Mouse (Mus musculus) heart, embryonic 14.5 days (tissue): ENCODE data around the gene Map3k7. TPM values are rescaled to one million over a fixed set of nuclear protein-coding genes. Genes with fewer than 3 reads are reported as not detected.

Source experiments
- ATAC-seq: fragments of 200-750 bp; cut with Nextera tagmentation; 2 replicates; pipeline ENCODE4 v1.8.0; 2017; ENCODE audit warnings: low read depth, moderate TSS enrichment; ENCODE audit not compliant: insufficient number of reproducible peaks, insufficient read depth, low FRiP score
- H3K27ac ChIP-seq, 2 experiments: fragments of 200-500 bp in 1 of 2; fragments of 300-500 bp in 1 of 2; sonication (generic) in 1 of 2; replicated peaks in 1 of 2; 2 replicates each; pipeline ENCODE4 v1.5.1; 2012 to 2014; ENCODE audit warnings: low read depth in 2 of 2, low read length in 2 of 2, control low read depth in 1 of 2, mild to moderate bottlenecking in 1 of 2, mixed read lengths in 1 of 2; ENCODE audit not compliant: control insufficient read depth in 1 of 2, insufficient read depth in 1 of 2
- H3K27me3 ChIP-seq: fragments of 300-500 bp; sonication (generic); 2 replicates; pipeline ENCODE4 v1.6.1; 2014; ENCODE audit warnings: mild to moderate bottlenecking, low read length, control low read depth; ENCODE audit not compliant: control insufficient read depth, insufficient read depth
- H3K36me3 ChIP-seq: fragments of 300-500 bp; sonication (generic); 2 replicates; pipeline ENCODE4 v1.6.1; 2014; ENCODE audit warnings: mild to moderate bottlenecking, control low read depth, low read length, mixed read lengths; ENCODE audit not compliant: control insufficient read depth, insufficient read depth
- H3K4me1 ChIP-seq, 2 experiments: fragments of 200-500 bp in 1 of 2; fragments of 300-500 bp in 1 of 2; sonication (generic) in 1 of 2; 2 replicates each; pipeline ENCODE4 v1.6.1; 2012 to 2014; ENCODE audit warnings: low read length in 2 of 2, control low read depth in 1 of 2, mixed read lengths in 1 of 2; ENCODE audit not compliant: control insufficient read depth in 2 of 2, insufficient read depth in 2 of 2
- H3K4me2 ChIP-seq: fragments of 300-500 bp; sonication (generic); 2 replicates; pipeline ENCODE4 v1.6.1; 2014; ENCODE audit warnings: mild to moderate bottlenecking, low read length
- H3K4me3 ChIP-seq, 2 experiments: fragments of 200-500 bp in 1 of 2; fragments of 300-500 bp in 1 of 2; sonication (generic) in 1 of 2; 2 replicates each; pipeline ENCODE4 v1.5.1; 2012 to 2014; ENCODE audit warnings: low read length in 2 of 2, mild to moderate bottlenecking in 2 of 2, control low read depth in 1 of 2, low read depth in 1 of 2, moderate library complexity in 1 of 2; ENCODE audit not compliant: control insufficient read depth in 1 of 2, insufficient read depth in 1 of 2
- H3K9ac ChIP-seq: fragments of 300-500 bp; sonication (generic); 2 replicates; pipeline ENCODE4 v1.6.1; 2014; ENCODE audit warnings: mild to moderate bottlenecking, low read length
- H3K9me3 ChIP-seq: fragments of 300-500 bp; sonication (generic); 2 replicates; pipeline ENCODE4 v1.6.1; 2016; ENCODE audit warnings: low read length, control low read depth; ENCODE audit not compliant: control insufficient read depth
- WGBS: fragments of 180-500 bp; shearing (Covaris S2); extraction: QIAGEN DNeasy Blood & Tissue Kit; methylation state at CpG from one replicate; pipeline ENCODE4 v1.1.7; 2014; 5-methylcytosine and 5-hydroxymethylcytosine counted together
- polyA plus RNA-seq: library from polyadenylated mRNA; unstranded; fragments of >200 nt; fragmentation: Nextera tagmentation; extraction: Ambion mirVana; gene quantifications from 2 replicates; pipeline ENCODE4 v1.2.1, GENCODE M21; 2014

Map3k7 gene
- polyA plus RNA-seq, 1 experiment from 2014 or later = 44.0 TPM

DNA sequence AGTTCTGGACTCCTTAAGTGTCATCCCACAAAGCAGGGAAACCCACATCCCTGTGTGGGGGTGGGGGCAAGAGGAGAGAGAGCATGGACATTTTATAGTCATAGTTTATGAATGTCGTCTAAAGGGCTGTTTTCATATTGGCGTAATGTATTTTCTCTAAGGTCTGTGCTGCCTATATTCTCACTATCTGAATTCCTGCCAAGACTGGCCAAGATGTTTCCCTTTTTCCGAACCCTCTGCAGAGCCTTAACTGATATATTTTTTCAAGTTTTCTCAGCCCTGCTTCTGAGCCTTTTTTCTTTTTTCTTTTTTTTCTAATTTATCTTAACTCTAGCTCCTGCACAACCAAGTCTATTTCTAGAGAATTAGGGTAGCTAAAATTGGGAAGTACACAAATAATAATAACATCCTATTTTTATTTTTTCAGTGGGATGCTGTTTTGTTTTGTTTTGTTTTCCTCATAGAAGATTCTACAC lies 28.0 kb upstream of the Map3k7 start:
- Histone ChIP-seq H3K27ac (0 out of 4 replicates have a peak overlapping the region, but pooled peaks of 1 of the 2 experiments have one; percentile 14), H3K4me1 (peaks cover 6 to 12% of the 10 kb centered on the region in 2 experiments), H3K4me2 (peak overlapping the region; percentile 86), H3K27me3 (no peaks in the 10 kb centered on the region), H3K36me3 (no peaks in the 10 kb centered on the region), H3K4me3 (no peak overlapping the region), H3K9me3 (no peaks in the 10 kb centered on the region), H3K9ac (no peak overlapping the region)
- 48% methylated on average over 3 of the region's 3 CpGs for WGBS
- ATAC-seq = no peak

DNA sequence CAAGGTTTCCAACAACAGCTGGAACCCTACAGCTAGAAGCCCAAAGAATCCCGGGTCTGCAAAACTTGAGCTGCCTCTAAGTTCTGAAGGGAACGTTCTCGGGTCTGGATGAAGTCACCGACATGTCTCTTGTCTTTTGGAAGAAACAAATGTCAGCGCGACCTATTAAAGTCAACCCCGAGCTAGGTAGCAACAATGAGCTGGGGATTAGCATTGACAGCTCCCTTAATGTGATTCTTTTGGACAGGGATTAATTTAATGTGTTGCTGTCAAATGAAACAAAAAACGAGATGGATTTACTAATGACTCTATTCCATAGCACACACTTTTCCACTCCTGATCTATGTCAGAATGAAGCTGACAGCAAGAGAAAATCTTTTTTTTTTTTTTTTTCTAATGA lies 27.5 kb upstream of the Map3k7 start:
- Histone ChIP-seq H3K27ac (no peak overlapping the region), H3K27me3 (no peaks in the 10 kb centered on the region), H3K9ac (peak overlapping the region; percentile 81; the same call in 1 of the 2 replicates), H3K4me3 (0 out of 4 replicates have a peak overlapping the region, but pooled peaks of 1 of the 2 experiments have one; percentile 55), H3K4me1 (peaks cover 6 to 12% of the 10 kb centered on the region in 2 experiments), H3K36me3 (no peaks in the 10 kb centered on the region), H3K4me2 (peak overlapping the region; percentile 86), H3K9me3 (no peaks in the 10 kb centered on the region)
- 14% methylated on average over 8 of the region's 8 CpGs for WGBS
- no peak for ATAC-seq

DNA sequence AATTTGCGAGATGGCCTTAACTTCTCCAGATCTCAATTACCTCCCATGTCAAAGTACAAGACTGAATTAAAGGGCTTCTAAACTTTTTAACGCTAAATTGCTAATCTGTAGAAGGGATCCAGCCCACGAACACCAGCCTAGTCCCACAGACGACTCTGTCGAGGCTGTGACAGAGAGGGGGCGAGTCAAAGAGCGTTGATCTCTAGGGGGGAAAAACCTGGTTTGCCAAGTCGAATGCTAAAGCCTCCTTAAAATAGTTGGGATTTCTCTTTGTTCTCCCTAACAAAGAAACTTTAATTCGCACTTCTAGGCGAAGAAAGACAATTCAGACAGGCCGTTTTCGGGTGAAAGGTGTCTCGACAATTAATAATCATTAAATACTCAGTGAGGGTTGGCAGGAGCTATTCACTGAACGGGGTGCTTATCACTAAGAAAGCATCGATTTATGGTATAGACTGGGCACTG lies 27.0 kb upstream of the Map3k7 start:
- Histone ChIP-seq H3K27me3 (no peaks in the 10 kb centered on the region), H3K4me2 (peak overlapping the region; percentile 86), H3K9ac (peak overlapping the region; percentile 81), H3K9me3 (no peaks in the 10 kb centered on the region), H3K27ac (0 out of 4 replicates have a peak overlapping the region, but pooled peaks of 1 of the 2 experiments have one; percentile 34), H3K36me3 (no peaks in the 10 kb centered on the region), H3K4me3 (peak overlapping the region; percentile 36 to 55), H3K4me1 (peaks cover 6 to 12% of the 10 kb centered on the region in 2 experiments)
- ATAC-seq = no peak
- WGBS = 10% methylated on average over 15 of the region's 15 CpGs

DNA sequence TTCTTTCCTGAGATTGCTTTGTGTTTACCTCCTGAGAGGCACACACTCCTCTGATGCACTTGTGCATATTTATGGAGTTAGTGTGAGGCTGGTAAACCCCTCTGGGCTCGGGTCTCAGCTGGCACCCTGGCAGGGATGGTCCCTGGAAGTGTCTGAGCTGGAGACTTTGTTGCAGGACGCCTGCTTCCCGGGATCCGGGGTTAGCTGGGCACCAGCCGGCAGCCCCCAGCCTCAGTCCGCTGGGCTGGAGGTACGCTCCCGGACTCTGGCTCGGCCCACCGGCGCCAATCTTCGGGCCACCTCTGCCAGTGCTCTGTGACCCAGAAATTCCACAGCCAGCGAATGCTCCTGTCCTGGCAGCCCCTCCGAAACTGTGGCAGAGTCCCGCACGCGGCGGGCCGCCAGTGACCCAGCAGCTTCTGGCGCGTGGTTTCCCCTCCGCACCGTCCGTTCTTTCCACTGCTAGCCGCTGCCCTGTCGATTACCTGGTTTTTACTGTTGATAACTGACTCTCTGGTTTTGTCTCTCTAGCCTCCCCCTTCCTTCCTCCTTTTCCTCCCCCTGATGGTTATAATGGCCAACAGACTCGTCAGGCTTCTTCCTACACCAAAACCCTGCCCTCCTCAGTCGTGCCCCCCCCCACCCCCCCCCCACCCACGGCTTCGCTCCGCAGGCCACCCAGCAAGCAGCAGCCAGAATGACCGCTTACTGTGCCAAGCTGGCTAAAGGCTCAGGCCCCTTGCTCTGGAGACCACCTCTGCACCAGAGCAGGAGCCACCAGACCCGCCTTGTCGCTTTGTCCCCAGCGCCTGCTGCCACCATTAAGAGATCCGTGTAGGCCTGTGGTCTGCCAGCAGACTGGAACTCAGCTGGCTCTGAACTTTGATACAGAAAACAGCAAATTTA lies 26.3 kb upstream of the Map3k7 start:
- Histone ChIP-seq H3K27me3 (no peaks in the 10 kb centered on the region), H3K4me1 (peaks cover 6 to 12% of the 10 kb centered on the region in 2 experiments), H3K9ac (peak overlapping the region; percentile 81), H3K4me2 (peak overlapping the region; percentile 86), H3K27ac (peak overlapping the region; percentile 52 to 61), H3K36me3 (no peaks in the 10 kb centered on the region), H3K9me3 (no peaks in the 10 kb centered on the region), H3K4me3 (peak overlapping the region; percentile 36 to 55)
- peak; percentile 50; the same call in 1 of the 2 replicates for ATAC-seq
- WGBS = 3% methylated on average over 35 of the region's 36 CpGs

DNA sequence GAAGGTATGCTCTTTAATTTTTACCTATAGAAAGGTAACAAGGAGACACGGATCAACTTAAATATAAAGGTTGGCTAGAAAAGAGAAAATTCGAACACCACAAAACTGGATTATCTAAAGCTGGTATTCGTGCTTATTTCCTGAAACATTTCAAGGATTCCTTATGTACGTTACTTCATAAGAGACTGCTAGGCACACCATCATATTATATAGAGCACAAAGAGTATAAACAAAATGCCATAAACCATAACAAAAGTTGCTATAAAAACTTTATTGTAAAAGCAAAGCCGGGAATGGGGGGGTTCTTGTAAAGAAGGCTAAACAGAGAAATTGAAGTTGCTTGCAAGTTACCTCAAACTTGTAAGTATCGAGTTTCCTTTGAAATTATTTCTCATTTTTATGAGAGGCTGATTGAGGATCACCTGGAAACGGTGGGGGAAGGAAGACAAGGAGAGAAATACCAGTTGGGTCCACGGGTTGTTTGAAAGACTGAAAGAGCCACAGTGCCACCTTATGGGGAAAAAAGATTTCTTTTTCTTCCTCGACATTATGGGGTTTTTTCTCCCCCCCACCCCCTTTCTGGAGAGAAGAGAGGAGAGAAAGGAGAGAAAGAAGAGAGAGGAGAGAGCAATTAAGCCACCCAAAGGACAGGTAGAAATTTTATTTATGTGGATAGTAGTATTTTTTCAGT lies 25.3 kb upstream of the Map3k7 start:
- Histone ChIP-seq H3K4me1 (peaks cover 6 to 12% of the 10 kb centered on the region in 2 experiments), H3K4me3 (no peak overlapping the region), H3K27me3 (no peaks in the 10 kb centered on the region), H3K36me3 (no peaks in the 10 kb centered on the region), H3K4me2 (no peak overlapping the region; the same call in 1 of the 2 replicates), H3K9ac (no peak overlapping the region), H3K27ac (no peak overlapping the region), H3K9me3 (no peaks in the 10 kb centered on the region)
- WGBS = 40% methylated on average over 9 of the region's 9 CpGs
- no peak for ATAC-seq

DNA sequence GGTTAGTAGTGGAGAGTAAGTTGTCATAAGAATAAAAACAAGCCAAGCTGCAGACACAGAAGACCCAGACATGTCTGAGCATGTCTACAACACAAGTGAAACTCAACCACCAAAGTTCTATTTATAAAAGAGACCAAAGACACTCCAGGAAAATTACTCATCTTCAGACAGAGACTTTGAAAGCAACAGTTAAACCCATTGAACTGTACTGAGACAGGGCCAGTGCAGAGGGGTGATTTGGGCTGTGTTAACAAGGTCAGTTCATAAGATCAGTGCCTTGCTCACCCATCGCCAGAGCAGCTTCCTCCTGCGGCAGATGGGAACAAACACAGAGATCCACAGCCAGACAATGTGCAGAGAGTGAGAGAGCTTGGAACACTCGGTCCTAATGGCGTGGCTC lies 22.3 kb upstream of the Map3k7 start:
- Histone ChIP-seq H3K4me3 (no peak overlapping the region), H3K4me1 (peaks cover 6 to 13% of the 10 kb centered on the region in 2 experiments; a peak in 3 of 4 replicates), H3K36me3 (no peaks in the 10 kb centered on the region), H3K27me3 (no peaks in the 10 kb centered on the region), H3K9me3 (no peaks in the 10 kb centered on the region), H3K9ac (no peak overlapping the region), H3K4me2 (no peak overlapping the region), H3K27ac (no peak overlapping the region)
- 61% methylated on average over 4 of the region's 4 CpGs for WGBS
- ATAC-seq = no peak

DNA sequence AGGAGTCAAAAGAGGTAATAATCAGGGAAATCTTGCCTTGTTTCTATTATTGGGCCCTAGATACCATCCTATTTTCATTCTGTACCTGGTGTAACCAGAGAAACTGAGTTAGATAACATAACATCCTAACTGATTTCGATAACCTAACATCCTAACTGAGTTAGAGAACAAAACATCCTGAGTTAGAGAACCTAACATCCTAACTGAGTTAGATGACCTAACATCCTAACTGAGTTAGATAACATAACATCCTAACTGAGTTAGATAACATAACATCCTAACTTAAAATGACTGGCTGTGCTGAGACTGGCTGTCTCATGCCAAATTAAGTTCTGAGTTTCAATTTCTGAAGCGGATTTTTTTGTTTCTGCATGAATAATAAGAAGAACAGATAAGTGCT lies 20.9 kb upstream of the Map3k7 start:
- Histone ChIP-seq H3K4me3 (no peak overlapping the region), H3K27ac (no peak overlapping the region), H3K27me3 (no peaks in the 10 kb centered on the region), H3K9me3 (no peaks in the 10 kb centered on the region), H3K4me1 (peaks cover under 1 to 6% of the 10 kb centered on the region in 2 experiments; a peak in 1 of 4 replicates), H3K4me2 (no peak overlapping the region), H3K36me3 (no peaks in the 10 kb centered on the region), H3K9ac (no peak overlapping the region)
- WGBS = 77% methylated on average over 2 of the region's 2 CpGs
- no peak for ATAC-seq
